Mouse (Mus musculus): ENCODE data around the gene Hist1h4j. TPM values are rescaled to one million over a fixed set of nuclear protein-coding genes. Genes with fewer than 3 reads are reported as not detected.
"Not testable (repeated sequence)": the region's sequence is repeated elsewhere in the genome, so short reads cannot be mapped to it uniquely, and the experiment has no call there.

The Hist1h4j gene
- polyA plus RNA-seq, 1 experiment from 2014 or later = 0.94 TPM

DNA sequence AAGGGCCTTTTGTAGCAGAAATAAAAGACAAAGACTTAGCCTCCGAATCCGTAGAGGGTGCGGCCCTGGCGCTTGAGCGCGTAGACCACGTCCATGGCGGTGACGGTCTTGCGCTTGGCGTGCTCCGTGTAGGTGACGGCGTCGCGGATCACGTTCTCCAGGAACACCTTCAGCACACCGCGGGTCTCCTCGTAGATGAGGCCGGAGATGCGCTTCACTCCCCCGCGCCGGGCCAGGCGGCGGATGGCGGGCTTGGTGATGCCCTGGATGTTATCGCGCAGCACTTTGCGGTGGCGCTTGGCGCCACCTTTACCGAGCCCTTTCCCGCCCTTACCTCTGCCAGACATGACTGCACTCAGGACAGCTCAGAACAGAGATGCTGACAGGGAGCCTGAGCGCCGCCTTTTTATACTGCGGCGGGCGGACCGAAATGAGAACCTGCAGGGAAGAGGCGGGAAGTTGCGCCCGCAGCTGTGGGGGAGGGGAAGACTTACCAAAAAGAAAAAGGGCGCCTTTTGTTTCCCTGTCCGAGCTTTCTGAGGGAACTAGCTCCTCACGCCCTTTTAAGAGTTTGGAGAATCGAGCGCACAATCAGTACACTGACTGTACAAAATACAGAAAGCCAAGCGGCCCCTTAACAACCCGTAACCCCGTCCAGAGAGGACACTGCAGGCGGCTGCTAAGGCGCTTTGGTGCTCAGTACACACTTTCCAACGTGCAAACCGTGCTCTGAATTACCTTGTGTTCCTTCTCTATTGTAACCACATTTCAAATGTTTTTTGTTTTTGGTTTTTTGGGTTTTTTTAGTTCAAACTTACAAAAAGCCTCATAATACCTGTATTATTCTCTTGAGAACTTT, 15.5 kb downstream of the Hist1h4j start, which contains the start of gene Hist1h4k:
Hist1h4k (minus strand) TSS at position 347 of the 859 bp plus-strand sequence.
- peak within 1 kb of the TSS; percentile 72 for H3K4me2 ChIP-seq (replicated peaks; ENCODE audit: low read depth, low read length)
- under 1% methylated on average over 46 of the region's 56 CpGs for WGBS

DNA sequence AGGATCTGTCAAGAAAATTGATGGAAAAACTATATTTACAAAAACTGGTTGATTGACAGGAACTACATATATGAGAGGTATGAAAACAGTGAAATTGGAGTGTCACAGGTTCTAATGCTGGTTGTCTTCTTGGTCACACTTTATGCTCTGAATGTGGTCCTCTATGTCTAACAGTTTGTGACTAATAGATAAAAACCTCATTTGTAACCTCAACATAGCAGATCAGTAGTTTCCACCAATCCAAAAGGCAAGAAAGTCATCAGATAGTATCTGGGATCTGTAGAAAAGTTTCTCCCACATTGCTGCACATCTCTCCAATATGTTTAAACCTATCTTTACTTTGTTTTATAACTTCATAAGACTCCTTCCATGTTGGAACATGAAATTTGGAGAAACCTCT, 16.6 kb downstream of the Hist1h4j start:
- 0 out of 2 replicates have a peak overlapping the region, but pooled peaks have one; percentile 59 for H3K27ac ChIP-seq (ENCODE audit: low read depth, low read length)
- ATAC-seq (ENCODE audit: low FRiP score) = no peak
- H3K27me3 ChIP-seq (ENCODE audit: control insufficient read depth, insufficient read depth, low read length) = no peaks in the 10 kb centered on the region
- DNase-seq (ENCODE audit: low spot score) = no peak
- no peaks in the 10 kb centered on the region for H3K36me3 ChIP-seq (ENCODE audit: control insufficient read depth, insufficient read depth, low read length)
- no peak overlapping the region for H3K4me3 ChIP-seq (ENCODE audit: low read depth, low read length)
- H3K9me3 ChIP-seq (ENCODE audit: control insufficient read depth, low read length) = no peaks in the 10 kb centered on the region
- no peak overlapping the region for H3K9ac ChIP-seq (ENCODE audit: low read depth, low read length)
- H3K4me2 ChIP-seq (replicated peaks; ENCODE audit: low read depth, low read length) = no peak overlapping the region
- no peaks in the 10 kb centered on the region; the same call in 1 of the 2 replicates for H3K4me1 ChIP-seq (replicated peaks; ENCODE audit: control insufficient read depth, insufficient read depth, low read length)

More for the DNA sequence above, 15.5 kb downstream of the Hist1h4j start, which contains the start of gene Hist1h4k:
- ATAC-seq (ENCODE audit: low FRiP score) (peak; percentile 85), DNase-seq (ENCODE audit: low spot score) (peak; percentile 97)
- peak within 1 kb of the TSS; percentile 93 for H3K27ac ChIP-seq (ENCODE audit: low read depth, low read length)
- not testable (repeated sequence) for H3K27me3 ChIP-seq (ENCODE audit: control insufficient read depth, insufficient read depth, low read length); H3K36me3 ChIP-seq (ENCODE audit: control insufficient read depth, insufficient read depth, low read length); H3K9me3 ChIP-seq (ENCODE audit: control insufficient read depth, low read length); H3K4me1 ChIP-seq (replicated peaks; ENCODE audit: control insufficient read depth, insufficient read depth, low read length)
- peak within 1 kb of the TSS; percentile 56 for H3K4me3 ChIP-seq (ENCODE audit: low read depth, low read length)
- H3K9ac ChIP-seq (ENCODE audit: low read depth, low read length) = peak within 1 kb of the TSS; percentile 64

DNA sequence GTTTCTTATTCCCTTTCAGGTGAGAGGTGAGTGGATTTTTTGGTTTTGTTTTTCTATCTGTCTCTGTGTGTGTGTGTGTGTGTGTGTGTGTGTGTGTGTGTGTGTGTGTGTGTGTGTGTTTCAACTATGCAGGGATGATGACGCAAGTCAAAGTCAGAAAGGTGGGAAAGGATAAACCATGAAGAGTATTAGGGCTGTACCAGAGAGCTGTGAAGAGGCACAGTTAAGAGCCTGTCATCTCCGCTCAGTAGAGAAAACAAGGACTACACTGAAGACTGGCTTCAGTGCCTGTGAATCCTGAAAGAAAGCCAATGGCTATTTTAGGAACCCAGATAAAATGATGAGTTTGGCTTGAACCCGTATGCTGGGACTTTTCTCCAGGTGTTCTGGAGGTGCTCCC, 17.0 kb downstream of the Hist1h4j start:
- H3K9me3 ChIP-seq (ENCODE audit: control insufficient read depth, low read length) = no peaks in the 10 kb centered on the region
- no peak overlapping the region for H3K4me2 ChIP-seq (replicated peaks; ENCODE audit: low read depth, low read length)
- H3K27me3 ChIP-seq (ENCODE audit: control insufficient read depth, insufficient read depth, low read length) = no peaks in the 10 kb centered on the region
- no peak for DNase-seq (ENCODE audit: low spot score)
- no peaks in the 10 kb centered on the region; the same call in 1 of the 2 replicates for H3K4me1 ChIP-seq (replicated peaks; ENCODE audit: control insufficient read depth, insufficient read depth, low read length)
- H3K36me3 ChIP-seq (ENCODE audit: control insufficient read depth, insufficient read depth, low read length) = no peaks in the 10 kb centered on the region
- no peak overlapping the region for H3K4me3 ChIP-seq (ENCODE audit: low read depth, low read length)
- WGBS = 75% methylated on average over 3 of the region's 3 CpGs
- no peak for ATAC-seq (ENCODE audit: low FRiP score)
- no peak overlapping the region for H3K9ac ChIP-seq (ENCODE audit: low read depth, low read length)
- peak overlapping the region; percentile 59 for H3K27ac ChIP-seq (ENCODE audit: low read depth, low read length)

DNA sequence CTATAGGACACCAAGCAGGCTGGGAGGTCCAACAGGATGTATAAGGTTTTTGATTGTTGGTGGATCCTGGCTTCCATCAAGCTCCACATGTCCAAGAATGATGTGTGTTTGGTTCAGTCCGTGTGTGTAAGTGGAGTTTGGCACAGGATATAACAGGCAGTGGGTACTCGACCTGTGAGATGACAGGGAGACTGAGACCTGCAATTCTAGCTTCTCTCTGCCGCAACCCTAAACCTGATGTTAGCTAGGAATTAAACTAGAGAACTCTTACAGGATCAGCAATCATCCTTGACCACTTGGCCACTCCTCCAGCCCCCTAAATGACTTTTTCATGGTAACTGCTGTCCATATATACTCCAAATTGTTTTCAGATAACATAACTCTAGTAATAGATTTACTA, 17.5 kb downstream of the Hist1h4j start:
- Histone ChIP-seq H3K4me2 (replicated peaks; ENCODE audit: low read depth, low read length) (no peak overlapping the region), H3K36me3 (ENCODE audit: control insufficient read depth, insufficient read depth, low read length) (no peaks in the 10 kb centered on the region), H3K4me3 (ENCODE audit: low read depth, low read length) (no peak overlapping the region), H3K27me3 (ENCODE audit: control insufficient read depth, insufficient read depth, low read length) (no peaks in the 10 kb centered on the region), H3K27ac (ENCODE audit: low read depth, low read length) (peak overlapping the region; percentile 59; the same call in 1 of the 2 replicates), H3K9me3 (ENCODE audit: control insufficient read depth, low read length) (no peaks in the 10 kb centered on the region), H3K9ac (ENCODE audit: low read depth, low read length) (no peak overlapping the region), H3K4me1 (replicated peaks; ENCODE audit: control insufficient read depth, insufficient read depth, low read length) (no peaks in the 10 kb centered on the region; the same call in 1 of the 2 replicates)
- DNase-seq (ENCODE audit: low spot score) (peak; percentile 38), ATAC-seq (ENCODE audit: low FRiP score) (no peak)
- WGBS = 49% methylated on average over 3 of the region's 3 CpGs

DNA sequence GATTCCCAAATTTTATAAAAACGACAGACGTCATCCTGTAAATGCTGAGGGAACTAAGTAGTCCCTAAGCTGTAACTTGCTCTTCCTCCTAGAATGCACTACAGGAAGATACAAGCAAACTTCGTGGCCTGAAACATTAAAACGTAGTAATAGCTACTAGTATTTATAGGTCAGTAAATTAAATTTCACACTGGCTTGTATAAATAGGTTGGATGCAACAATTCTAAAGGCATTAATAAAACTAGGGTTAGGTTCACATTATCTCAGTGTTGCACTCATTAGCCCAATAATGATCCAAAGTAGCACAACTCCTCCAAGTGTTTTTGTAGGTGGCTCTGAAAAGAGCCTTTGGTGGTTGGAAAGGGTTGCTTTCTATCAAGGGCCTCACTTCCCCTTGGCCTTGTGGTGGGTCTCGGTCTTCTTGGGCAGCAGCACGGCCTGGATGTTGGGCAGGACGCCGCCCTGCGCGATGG, 18.2 kb downstream of the Hist1h4j start:
- no peak for ATAC-seq (ENCODE audit: low FRiP score)

DNA sequence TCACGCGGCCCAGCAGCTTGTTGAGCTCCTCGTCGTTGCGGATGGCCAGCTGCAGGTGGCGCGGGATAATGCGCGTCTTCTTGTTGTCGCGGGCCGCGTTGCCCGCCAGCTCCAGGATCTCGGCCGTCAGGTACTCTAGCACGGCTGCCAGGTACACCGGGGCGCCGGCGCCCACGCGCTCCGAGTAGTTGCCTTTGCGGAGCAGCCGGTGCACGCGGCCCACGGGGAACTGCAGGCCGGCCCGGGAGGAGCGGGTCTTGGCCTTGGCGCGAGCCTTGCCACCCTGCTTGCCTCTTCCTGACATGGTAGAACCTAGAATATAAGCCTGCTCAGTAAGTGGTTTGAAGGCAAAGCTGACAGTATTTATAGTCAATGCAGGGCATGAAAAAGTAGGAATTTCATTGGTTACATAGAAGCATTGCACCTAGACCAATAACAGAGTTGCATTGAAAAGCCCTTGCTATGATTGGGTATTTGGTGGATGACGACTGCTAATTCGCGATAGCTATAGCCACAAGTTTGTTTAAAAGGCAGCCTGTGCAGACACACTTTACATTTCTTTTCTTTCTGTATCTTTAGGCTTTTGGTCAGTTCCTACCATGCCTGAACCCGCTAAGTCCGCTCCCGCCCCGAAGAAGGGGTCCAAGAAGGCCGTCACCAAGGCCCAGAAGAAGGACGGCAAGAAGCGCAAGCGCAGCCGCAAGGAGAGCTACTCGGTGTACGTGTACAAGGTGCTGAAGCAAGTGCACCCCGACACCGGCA, 18.8 kb downstream of the Hist1h4j start, which contains the start of the genes Hist1h2ak and Hist1h2bn:
Hist1h2ak (minus strand) TSS at position 304 of the 762 bp plus-strand sequence.
Hist1h2bn (plus strand) TSS at position 600 of the 762 bp plus-strand sequence.
- under 1% methylated on average over 33 of the region's 50 CpGs for WGBS
- H3K4me1 ChIP-seq (replicated peaks; ENCODE audit: control insufficient read depth, insufficient read depth, low read length); H3K27me3 ChIP-seq (ENCODE audit: control insufficient read depth, insufficient read depth, low read length); H3K36me3 ChIP-seq (ENCODE audit: control insufficient read depth, insufficient read depth, low read length); H3K9me3 ChIP-seq (ENCODE audit: control insufficient read depth, low read length): not testable (repeated sequence)
- Histone ChIP-seq H3K4me3 (ENCODE audit: low read depth, low read length) (peak within 1 kb of the TSS; percentile 39), H3K9ac (ENCODE audit: low read depth, low read length) (peak within 1 kb of the TSS; percentile 49), H3K4me2 (replicated peaks; ENCODE audit: low read depth, low read length) (peak within 1 kb of the TSS; percentile 61), H3K27ac (ENCODE audit: low read depth, low read length) (peak within 1 kb of the TSS; percentile 84)
- peak; percentile 78 for DNase-seq (ENCODE audit: low spot score)
- ATAC-seq (ENCODE audit: low FRiP score) = peak; percentile 93

More for the DNA sequence above, 18.2 kb downstream of the Hist1h4j start:
- WGBS = 3% methylated on average over 10 of the region's 10 CpGs
- H3K4me1 ChIP-seq (replicated peaks; ENCODE audit: control insufficient read depth, insufficient read depth, low read length) = no peaks in the 10 kb centered on the region
- no peaks in the 10 kb centered on the region for H3K27me3 ChIP-seq (ENCODE audit: control insufficient read depth, insufficient read depth, low read length)
- H3K27ac ChIP-seq (ENCODE audit: low read depth, low read length) = peak overlapping the region; percentile 84
- no peaks in the 10 kb centered on the region for H3K9me3 ChIP-seq (ENCODE audit: control insufficient read depth, low read length)
- peak overlapping the region; percentile 49 for H3K9ac ChIP-seq (ENCODE audit: low read depth, low read length)
- H3K4me2 ChIP-seq (replicated peaks; ENCODE audit: low read depth, low read length) = peak overlapping the region; percentile 61
- H3K36me3 ChIP-seq (ENCODE audit: control insufficient read depth, insufficient read depth, low read length) = no peaks in the 10 kb centered on the region
- H3K4me3 ChIP-seq (ENCODE audit: low read depth, low read length) = peak overlapping the region; percentile 39
- DNase-seq (ENCODE audit: low spot score) = peak; percentile 54

DNA sequence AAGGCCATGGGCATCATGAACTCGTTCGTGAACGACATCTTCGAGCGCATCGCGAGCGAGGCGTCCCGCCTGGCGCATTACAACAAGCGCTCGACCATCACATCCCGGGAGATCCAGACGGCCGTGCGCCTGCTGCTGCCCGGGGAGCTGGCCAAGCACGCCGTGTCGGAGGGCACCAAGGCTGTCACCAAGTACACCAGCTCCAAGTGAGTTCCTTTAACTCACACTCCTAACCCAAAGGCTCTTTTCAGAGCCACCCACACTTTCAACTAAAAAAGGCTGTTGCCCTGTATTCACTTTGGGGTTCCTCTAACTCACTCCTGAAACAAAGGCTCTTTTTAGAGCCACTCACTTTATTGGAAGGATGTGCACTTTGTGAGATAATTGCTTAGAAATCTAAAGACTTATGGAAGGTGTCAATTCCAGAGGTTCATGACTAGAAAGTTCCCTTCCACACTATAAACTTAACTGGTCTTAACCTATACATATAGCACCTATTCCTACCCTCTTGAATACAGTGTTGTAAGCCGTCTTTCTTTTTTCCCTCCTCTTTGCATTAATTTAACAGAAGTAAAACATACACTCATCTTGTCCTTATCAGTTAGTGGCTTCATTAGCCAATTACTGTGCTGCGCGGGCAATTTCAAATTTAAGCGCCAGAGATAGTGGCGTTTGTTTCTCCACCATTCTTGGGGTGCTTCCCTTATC, 19.6 kb downstream of the Hist1h4j start:
- Histone ChIP-seq H3K27ac (ENCODE audit: low read depth, low read length) (peak overlapping the region; percentile 82), H3K9ac (ENCODE audit: low read depth, low read length) (peak overlapping the region; percentile 28; the same call in 1 of the 2 replicates), H3K4me3 (ENCODE audit: low read depth, low read length) (peak overlapping the region; percentile 39), H3K4me2 (replicated peaks; ENCODE audit: low read depth, low read length) (peak overlapping the region; percentile 41)
- not testable (repeated sequence) for H3K27me3 ChIP-seq (ENCODE audit: control insufficient read depth, insufficient read depth, low read length); H3K36me3 ChIP-seq (ENCODE audit: control insufficient read depth, insufficient read depth, low read length); H3K9me3 ChIP-seq (ENCODE audit: control insufficient read depth, low read length); H3K4me1 ChIP-seq (replicated peaks; ENCODE audit: control insufficient read depth, insufficient read depth, low read length)
- under 1% methylated on average over 10 of the region's 26 CpGs for WGBS
- DNase-seq (ENCODE audit: low spot score) (peak; percentile 67), ATAC-seq (ENCODE audit: low FRiP score) (peak; percentile 13)

DNA sequence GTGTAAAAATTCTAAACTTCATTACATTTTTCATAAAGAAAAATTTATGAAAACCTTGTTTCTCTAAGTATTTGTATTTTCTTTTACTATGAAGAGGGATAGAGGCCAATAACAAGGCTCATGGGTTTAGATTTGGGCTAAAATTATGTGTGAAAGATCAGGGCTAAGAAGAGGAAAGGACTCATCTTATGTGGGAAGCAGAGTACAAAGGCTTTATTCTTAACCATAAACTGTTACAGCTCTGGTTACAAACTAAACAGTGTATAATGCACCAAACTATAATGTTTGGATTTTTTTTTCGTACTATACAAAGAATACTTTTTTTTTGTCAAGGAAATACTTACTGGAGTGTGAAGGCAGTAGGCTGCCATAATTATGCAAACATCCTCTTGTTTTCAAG, 20.8 kb downstream of the Hist1h4j start:
- Histone ChIP-seq H3K4me2 (replicated peaks; ENCODE audit: low read depth, low read length) (no peak overlapping the region), H3K27me3 (ENCODE audit: control insufficient read depth, insufficient read depth, low read length) (no peaks in the 10 kb centered on the region)
- WGBS = 74% methylated on average over 1 of the region's 1 CpGs

More for the DNA sequence above, 20.8 kb downstream of the Hist1h4j start:
- Histone ChIP-seq H3K27ac (ENCODE audit: low read depth, low read length) (no peak overlapping the region), H3K4me3 (ENCODE audit: low read depth, low read length) (no peak overlapping the region), H3K9me3 (ENCODE audit: control insufficient read depth, low read length) (no peaks in the 10 kb centered on the region), H3K4me1 (replicated peaks; ENCODE audit: control insufficient read depth, insufficient read depth, low read length) (no peaks in the 10 kb centered on the region), H3K9ac (ENCODE audit: low read depth, low read length) (no peak overlapping the region), H3K36me3 (ENCODE audit: control insufficient read depth, insufficient read depth, low read length) (no peaks in the 10 kb centered on the region)
- DNase-seq (ENCODE audit: low spot score) (no peak), ATAC-seq (ENCODE audit: low FRiP score) (no peak)

All from hindbrain, embryonic 11.5 days (tissue).